In the genomic region with DNA sequence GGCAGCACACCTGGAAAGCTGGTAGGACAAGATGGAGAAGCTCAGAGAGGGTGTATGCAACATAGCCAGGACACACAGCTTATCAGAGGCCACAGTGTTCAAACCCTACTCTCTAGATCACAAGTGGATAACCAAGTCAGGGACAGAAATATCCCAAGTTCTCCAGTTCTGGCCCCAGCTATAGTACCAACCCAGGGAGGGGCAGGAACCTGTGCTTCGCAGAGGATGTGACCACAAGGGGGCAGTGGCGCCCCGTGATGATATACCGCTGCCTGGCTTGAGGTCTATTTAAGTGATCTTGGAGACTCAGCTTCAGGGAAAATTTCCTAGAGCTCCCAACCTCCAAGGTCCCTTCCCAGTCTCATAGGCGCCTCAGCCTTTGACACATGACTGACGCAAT, we compare ENCODE assay signal across 9 mouse cellular contexts. TPM values are rescaled to one million over a fixed set of nuclear protein-coding genes. Genes with fewer than 3 reads are reported as not detected.
DNase-seq lines count a peak whose midpoint lies in the region; ATAC-seq and TF ChIP-seq lines count a peak whose summit lies in the region.
"Had no signal": no experiment of that assay in that cellular context is flagged by ENCODE, and none has a peak within 500 bp of the region (broad histone marks: within the 10 kb centered on the region; RNA-seq: fewer than 3 reads in every experiment).

No protein-coding gene starts in this region.

- peak; percentile 48; the same call in 1 of the 2 replicates for ATAC-seq in embryonic facial prominence, embryonic 12.5 days (ENCODE audit: insufficient number of reproducible peaks, insufficient read depth, low FRiP score, low TSS enrichment)
- ATAC-seq in kidney, postnatal 0 days (replicated peaks; ENCODE audit: low FRiP score, low read depth): no peak; the same call in 1 of the 2 replicates
- ATAC-seq in liver, embryonic 11.5 days (replicated peaks; ENCODE audit: low FRiP score): peak; percentile 67
- ATAC-seq in stomach, embryonic 14.5 days (ENCODE audit: insufficient number of reproducible peaks, insufficient read depth, low FRiP score, low read depth): peak; percentile 53; the same call in 1 of the 2 replicates

- no peaks in the 10 kb centered on the region for H3K9me3 ChIP-seq in embryonic facial prominence, embryonic 12.5 days
- no peaks in the 10 kb centered on the region for H3K9me3 ChIP-seq in kidney, postnatal 0 days (replicated peaks; ENCODE audit: low read length)
- H3K9me3 ChIP-seq in liver, embryonic 11.5 days (ENCODE audit: control insufficient read depth, low read length): no peaks in the 10 kb centered on the region
- 0 out of 2 replicates have a peak, but pooled peaks cover 5% of the 10 kb centered on the region for H3K9me3 ChIP-seq in stomach, embryonic 14.5 days (ENCODE audit: control insufficient read depth, low read depth, low read length)
- H3K9me3 ChIP-seq: embryonic facial prominence, embryonic 13.5 days had no signal

- H3K4me1 ChIP-seq in embryonic facial prominence, embryonic 12.5 days: no peaks in the 10 kb centered on the region
- peaks cover 7% of the 10 kb centered on the region; the same call in 1 of the 2 replicates for H3K4me1 ChIP-seq in kidney, postnatal 0 days (replicated peaks; ENCODE audit: insufficient read depth, low read length)
- H3K4me1 ChIP-seq in liver, embryonic 11.5 days (replicated peaks; ENCODE audit: control insufficient read depth, insufficient read depth, low read length): 0 out of 2 replicates have a peak, but pooled peaks cover 4% of the 10 kb centered on the region
- no peaks in the 10 kb centered on the region for H3K4me1 ChIP-seq in stomach, embryonic 14.5 days (ENCODE audit: control insufficient read depth, insufficient read depth, low read length)
- H3K4me1 ChIP-seq: embryonic facial prominence, embryonic 13.5 days had no signal

- 8% methylated on average over 6 of the region's 6 CpGs for WGBS in embryonic facial prominence, embryonic 12.5 days
- WGBS in kidney, postnatal 0 days: 6% methylated on average over 6 of the region's 6 CpGs
- 5% methylated on average over 6 of the region's 6 CpGs for WGBS in liver, embryonic 11.5 days
- WGBS in stomach, embryonic 14.5 days: 4% methylated on average over 6 of the region's 6 CpGs

- no peaks in the 10 kb centered on the region for H3K36me3 ChIP-seq in embryonic facial prominence, embryonic 12.5 days
- H3K36me3 ChIP-seq in kidney, postnatal 0 days (ENCODE audit: insufficient read depth, low read length): no peaks in the 10 kb centered on the region
- H3K36me3 ChIP-seq in liver, embryonic 11.5 days (ENCODE audit: control insufficient read depth, insufficient read depth, low read length): no peaks in the 10 kb centered on the region
- no peaks in the 10 kb centered on the region for H3K36me3 ChIP-seq in stomach, embryonic 14.5 days (ENCODE audit: control insufficient read depth, insufficient read depth, low read length)
- H3K36me3 ChIP-seq: embryonic facial prominence, embryonic 13.5 days had no signal

- no peaks in the 10 kb centered on the region for H3K27me3 ChIP-seq in embryonic facial prominence, embryonic 12.5 days
- H3K27me3 ChIP-seq in kidney, postnatal 0 days (ENCODE audit: insufficient read depth, low read length): no peaks in the 10 kb centered on the region
- H3K27me3 ChIP-seq in liver, embryonic 11.5 days (replicated peaks; ENCODE audit: control insufficient read depth, insufficient read depth, low read length): no peaks in the 10 kb centered on the region
- no peaks in the 10 kb centered on the region for H3K27me3 ChIP-seq in stomach, embryonic 14.5 days (ENCODE audit: control insufficient read depth, insufficient read depth, low read length)
- H3K27me3 ChIP-seq: embryonic facial prominence, embryonic 13.5 days had no signal

- peak; percentile 90 to 93 for DNase-seq in B cell, adult 2 months
- peak; percentile 91 to 93 for DNase-seq in adrenal gland, postnatal 36 days
- peak; percentile 34 to 73 for DNase-seq in heart, adult 9 months (ENCODE audit: low spot score in 2 of 2)
- DNase-seq in kidney, postnatal 0 days (ENCODE audit: low spot score): peak; percentile 93
- peak; percentile 84 for DNase-seq in liver, embryonic 11.5 days (ENCODE audit: low spot score)
- peak; percentile 83 for DNase-seq in neural tube, embryonic 10.5 days (ENCODE audit: extremely low spot score, low spot score)

- no peak overlapping the region for H3K4me2 ChIP-seq in embryonic facial prominence, embryonic 12.5 days (replicated peaks)
- H3K4me2 ChIP-seq in kidney, postnatal 0 days (ENCODE audit: low read length): no peak overlapping the region
- no peak overlapping the region for H3K4me2 ChIP-seq in liver, embryonic 11.5 days
- no peak overlapping the region for H3K4me2 ChIP-seq in stomach, embryonic 14.5 days (replicated peaks; ENCODE audit: low read depth, low read length)
- H3K4me2 ChIP-seq: embryonic facial prominence, embryonic 13.5 days had no signal

- H3K27ac ChIP-seq in embryonic facial prominence, embryonic 12.5 days: no peak overlapping the region
- no peak overlapping the region for H3K27ac ChIP-seq in kidney, postnatal 0 days
- H3K27ac ChIP-seq in liver, embryonic 11.5 days (ENCODE audit: low read depth, low read length): no peak overlapping the region
- no peak overlapping the region for H3K27ac ChIP-seq in stomach, embryonic 14.5 days (ENCODE audit: low read length)
- H3K27ac ChIP-seq: embryonic facial prominence, embryonic 13.5 days had no signal

- TF ChIP-seq CTCF in kidney, postnatal 0 days (IDR thresholded peaks at IDR 0.05; ENCODE audit: low read depth): peak; percentile 97

- H3K4me3 ChIP-seq in embryonic facial prominence, embryonic 12.5 days: no peak overlapping the region
- no peak overlapping the region for H3K4me3 ChIP-seq in kidney, postnatal 0 days (replicated peaks; ENCODE audit: low read depth, low read length)
- no peak overlapping the region for H3K4me3 ChIP-seq in liver, embryonic 11.5 days (ENCODE audit: low read depth, low read length)
- H3K4me3 ChIP-seq in stomach, embryonic 14.5 days (ENCODE audit: low read depth, low read length): no peak overlapping the region
- H3K4me3 ChIP-seq: embryonic facial prominence, embryonic 13.5 days had no signal

- no peak overlapping the region for H3K9ac ChIP-seq in embryonic facial prominence, embryonic 12.5 days
- no peak overlapping the region for H3K9ac ChIP-seq in kidney, postnatal 0 days (ENCODE audit: low read depth, low read length)
- H3K9ac ChIP-seq in liver, embryonic 11.5 days (ENCODE audit: low read depth, low read length): no peak overlapping the region
- H3K9ac ChIP-seq in stomach, embryonic 14.5 days (replicated peaks; ENCODE audit: low read depth, low read length): no peak overlapping the region
- H3K9ac ChIP-seq: embryonic facial prominence, embryonic 13.5 days had no signal

RNA-seq across cellular contexts. Expression of a gene that starts 24.4 kb away (rescaled TPM):
- total RNA-seq in adrenal gland, postnatal 36 days (2021): 1 to 10 TPM; 8.2 to 8.3 TPM
- polyA plus RNA-seq in embryonic facial prominence, embryonic 12.5 days (2016; fragmentation: Nextera tagmentation; extraction: Ambion mirVana): 11.0 and 11.5 TPM in 2 replicates
- 18.1 and 19.3 TPM in 2 replicates for polyA plus RNA-seq in kidney, postnatal 0 days (2015; fragmentation: Nextera tagmentation; extraction: Ambion mirVana)
- polyA plus RNA-seq in liver, embryonic 11.5 days (2014; fragmentation: Nextera tagmentation; extraction: Ambion mirVana): 7.7 TPM in 2 replicates
- 15.1 and 16.2 TPM in 2 replicates for polyA plus RNA-seq in stomach, embryonic 14.5 days (2014; fragmentation: Nextera tagmentation; extraction: Ambion mirVana)
